Mouse (Mus musculus): ENCODE data around the gene Dact3.

DNA sequence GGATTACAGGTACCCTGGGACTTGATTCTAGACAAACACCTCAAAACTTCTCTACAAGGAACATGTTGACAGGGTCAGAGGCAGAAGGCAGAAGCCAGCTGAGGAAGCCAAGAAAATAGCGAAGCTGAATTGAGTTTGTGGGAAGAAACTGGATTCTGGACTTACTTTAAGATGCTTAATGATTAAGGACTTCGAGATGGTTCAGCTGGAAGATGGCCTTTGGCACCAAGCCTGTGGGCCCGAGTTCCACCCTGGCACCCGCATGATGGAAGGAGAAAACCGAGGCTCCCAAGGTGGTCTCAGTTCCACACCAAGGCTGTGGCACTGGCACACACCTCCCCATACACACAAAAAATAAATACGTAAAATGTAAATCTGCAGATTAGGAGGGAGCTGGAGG, 15.4 kb downstream of the Dact3 start:
- no peak for TF ChIP-seq CTCF (IDR thresholded peaks at IDR 0.05; ENCODE audit: extremely low read depth, insufficient read depth, insufficient read length, insufficient replicate concordance)
- no peak for TF ChIP-seq POLR2A (IDR thresholded peaks at IDR 0.05; ENCODE audit: low read depth, low read length)

Data from spleen, adult 2 months (tissue).